Mouse (Mus musculus): ENCODE data around the gene Gm7324. TPM values are rescaled to one million over a fixed set of nuclear protein-coding genes. Genes with fewer than 3 reads are reported as not detected.
"Not testable (repeated sequence)": the region's sequence is repeated elsewhere in the genome, so short reads cannot be mapped to it uniquely, and the experiment has no call there.

The Gm7324 gene
- under 1 TPM; 0.27 to 0.36 TPM for total RNA-seq (2021)
- long read RNA-seq, experiment 1, partial matches to known transcripts = 0 of 1 reads
- long read RNA-seq, experiment 1, other reads (novel, unspliced or antisense) = 0 of 1 reads
- long read RNA-seq, experiment 2 = 0 reads

- DNase-seq = not testable (repeated sequence)
Measured at GRCm38 (mm10) chr14:43697621-43698020, at the start of gene Gm7324. Gene Gm7324, plus strand, starts transcription at chr14:43697828.

- DNase-seq = not testable (repeated sequence)
Measured at GRCm38 (mm10) chr14:43677099-43677498, 20.5 kb upstream of the Gm7324 start, which contains the start of gene Gm8165. Gene Gm8165, minus strand, starts transcription at chr14:43677199.

- not testable (repeated sequence) for DNase-seq
Measured at GRCm38 (mm10) chr14:43727385-43727784, 29.8 kb downstream of the Gm7324 start, which contains the start of gene Gm16506. Gene Gm16506, minus strand, starts transcription at chr14:43727485.

- not testable (repeated sequence) for DNase-seq
Measured at GRCm38 (mm10) chr14:43747566-43747965, 49.9 kb downstream of the Gm7324 start, which contains the start of gene Gm6526. Gene Gm6526, plus strand, starts transcription at chr14:43747866.

Other genes with a start within 250 kb of the Gm7324 start
- not detected for gene Gm5799, start 154.3 kb upstream of the Gm7324 start, total RNA-seq (2021)
- gene Gm17654, start 118.7 kb upstream of the Gm7324 start, total RNA-seq (2021) = not detected
- gene Gm10375, start 89.8 kb upstream of the Gm7324 start, total RNA-seq (2021) = not detected
- not detected for gene Gm8165, start 20.6 kb upstream of the Gm7324 start, total RNA-seq (2021)
- not detected for gene Gm16506, start 29.7 kb downstream of the Gm7324 start, total RNA-seq (2021)
- not detected for gene Gm6526, start 50.0 kb downstream of the Gm7324 start, total RNA-seq (2021)
- gene Gm8180, start 86.9 kb downstream of the Gm7324 start, total RNA-seq (2021) = not detected
- not detected for gene Ear1, start 177.7 kb downstream of the Gm7324 start, total RNA-seq (2021)
- gene Ear10, start 225.7 kb downstream of the Gm7324 start, total RNA-seq (2021) = not detected
- gene Gm8113, start 227.6 kb downstream of the Gm7324 start, total RNA-seq (2021) = under 1 TPM in 1 of 2 experiments, not detected in 1; 0.28 TPM

All from gastrocnemius, postnatal 25 days (tissue).